Mouse (Mus musculus) liver, embryonic 18 days (tissue): ENCODE measurements around the gene Fgd5. TPM values are rescaled to one million over a fixed set of nuclear protein-coding genes. Genes with fewer than 3 reads are reported as not detected.

Experiments used
- polyA plus RNA-seq: library from polyadenylated mRNA; depleted of rRNA; stranded (reverse); fragments of >200 nt; gene quantifications from 2 replicates; pipeline ENCODE4 v1.2.3, GENCODE M21; 2012; rRNA removed

Fgd5 gene
- polyA plus RNA-seq: 2.2 and 2.6 TPM in 2 replicates

DNA sequence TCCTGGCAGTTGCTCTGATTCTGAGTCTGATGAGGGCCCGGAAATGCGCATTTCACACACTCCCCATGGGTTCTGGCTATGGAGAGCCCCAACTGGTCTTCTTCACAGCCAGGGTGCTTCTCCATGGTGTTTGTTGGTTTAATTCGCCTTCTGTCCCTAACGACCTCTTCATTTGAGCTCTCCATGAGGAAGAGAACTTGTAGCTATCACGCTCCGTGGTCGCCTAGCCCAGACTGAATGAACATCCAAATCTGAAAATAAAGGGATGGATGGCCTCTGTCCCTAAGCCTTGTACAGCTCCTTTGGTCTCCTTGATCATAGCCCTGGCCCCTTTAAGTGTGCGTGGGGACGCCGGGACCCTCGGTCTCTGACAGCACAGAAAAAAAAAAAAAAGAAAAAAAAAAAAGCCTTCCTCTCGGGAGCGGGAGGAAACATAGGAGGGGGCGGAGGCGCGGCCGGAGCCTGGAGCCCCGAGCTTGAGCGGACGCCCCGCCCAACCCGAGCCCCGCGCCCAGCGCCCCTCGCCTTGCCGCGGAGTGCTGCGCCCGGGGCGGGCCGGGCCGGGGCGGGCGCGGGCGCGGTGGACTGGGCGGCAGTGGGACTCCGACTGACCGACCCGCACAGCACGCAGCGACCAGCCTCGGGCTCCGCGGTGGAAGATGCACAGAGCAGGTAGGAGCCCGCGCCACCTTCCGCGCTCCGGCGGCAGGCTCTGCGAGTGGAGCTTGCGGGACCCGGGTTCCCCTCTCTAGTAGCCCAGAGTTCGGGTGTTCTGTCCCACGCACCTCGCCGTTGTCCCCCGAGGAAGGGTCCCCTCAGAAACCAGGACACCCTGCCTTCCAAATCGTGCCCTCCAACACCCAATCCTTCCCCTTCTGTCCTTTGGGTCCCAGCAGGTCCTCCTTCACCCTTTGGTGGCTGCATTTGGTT, at the start of gene Fgd5:
Fgd5 (plus strand) TSS at position 508 of the 930 bp plus-strand sequence.

DNA sequence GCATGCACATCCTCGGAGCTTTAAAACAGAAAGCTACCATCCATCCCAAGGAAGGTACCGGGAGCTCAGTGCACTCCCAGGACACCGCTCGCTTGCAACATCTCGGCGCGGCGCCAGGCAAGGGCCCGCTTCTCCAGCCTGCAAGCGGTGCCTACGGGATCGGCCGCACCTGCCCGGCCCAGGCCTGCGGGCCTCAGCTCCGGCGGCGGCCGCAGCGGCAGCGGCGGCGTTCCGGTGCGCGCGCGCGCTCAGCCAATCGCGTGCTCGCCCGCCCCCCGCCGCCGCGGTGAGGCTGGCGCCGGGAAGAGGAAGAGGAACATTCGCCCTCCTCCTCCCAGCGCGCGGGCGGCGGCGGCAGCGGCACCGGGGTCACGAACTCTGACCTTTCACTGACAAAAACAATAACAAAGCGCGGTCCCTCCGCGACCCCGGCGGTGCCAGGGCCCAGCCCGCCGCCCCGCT, 112.5 kb downstream of the Fgd5 start, which contains the start of gene Nr2c2:
Nr2c2 (plus strand) TSS at position 261 of the 462 bp plus-strand sequence.

Other genes starting within 250 kb of the Fgd5 start
- 0.01 and 0.03 TPM in 2 replicates for gene Grip2, start 151.6 kb upstream of the Fgd5 start, polyA plus RNA-seq
- 5.5 and 6.3 TPM in 2 replicates for gene Ccdc174, start 100.8 kb upstream of the Fgd5 start, polyA plus RNA-seq
- gene 4930590J08Rik, start 76.1 kb upstream of the Fgd5 start, polyA plus RNA-seq: 0.13 TPM in 2 replicates
- 5.5 TPM in 2 replicates for gene Nr2c2, start 112.5 kb downstream of the Fgd5 start, polyA plus RNA-seq
- gene Mrps25, start 205.2 kb downstream of the Fgd5 start, polyA plus RNA-seq: 9.6 and 10.5 TPM in 2 replicates
- 3.4 and 3.6 TPM in 2 replicates for gene Rbsn, start 236.0 kb downstream of the Fgd5 start, polyA plus RNA-seq